Mouse (Mus musculus): ENCODE measurements at regions not wholly inside any gene's neighbourhood (a gene's known extent, or its start where the extent isn't known, plus 50 kb on each side); places are given as distances from the start of the nearest gene placed in this dataset.

- no peak for DNase-seq
These were observed 820.7 kb upstream of the Adgrl2 start for GRCm38 (mm10) chr3:149811036-149811435.

- no peak for DNase-seq
These were observed 815.0 kb upstream of the Adgrl2 start for GRCm38 (mm10) chr3:149805345-149805744.

- no peak for DNase-seq
These were observed 805.8 kb upstream of the Adgrl2 start for GRCm38 (mm10) chr3:149796123-149796522.

- DNase-seq: no peak
These were observed 801.2 kb upstream of the Adgrl2 start for GRCm38 (mm10) chr3:149791593-149791992.

GRCm38 (mm10) chr3:149786096-149786495 lies 795.7 kb upstream of the Adgrl2 start:
- no peak for DNase-seq

GRCm38 (mm10) chr3:149783903-149784608 lies 793.7 kb upstream of the Adgrl2 start:
- no peak for DNase-seq

- no peak for DNase-seq
These were observed 777.6 kb upstream of the Adgrl2 start for GRCm38 (mm10) chr3:149767847-149768421.

GRCm38 (mm10) chr3:149761245-149761644 lies 770.9 kb upstream of the Adgrl2 start:
- DNase-seq: no peak

- peak; percentile 2 for DNase-seq
These were observed 767.7 kb upstream of the Adgrl2 start for GRCm38 (mm10) chr3:149757910-149758592.

- no peak for DNase-seq
These were observed 745.7 kb upstream of the Adgrl2 start for GRCm38 (mm10) chr3:149736069-149736468.

GRCm38 (mm10) chr3:149726212-149726611 lies 735.9 kb upstream of the Adgrl2 start:
- no peak for DNase-seq

GRCm38 (mm10) chr3:149724879-149725278 lies 734.5 kb upstream of the Adgrl2 start:
- no peak for DNase-seq

- peak; percentile 4 for DNase-seq
These were observed 731.5 kb upstream of the Adgrl2 start for GRCm38 (mm10) chr3:149721832-149722231.

- no peak for DNase-seq
These were observed 730.0 kb upstream of the Adgrl2 start for GRCm38 (mm10) chr3:149720306-149720705.

GRCm38 (mm10) chr3:149705724-149706123 lies 715.4 kb upstream of the Adgrl2 start:
- no peak for DNase-seq

GRCm38 (mm10) chr3:149705322-149705721 lies 715.0 kb upstream of the Adgrl2 start:
- DNase-seq: no peak

- DNase-seq: no peak
These were observed 714.1 kb upstream of the Adgrl2 start for GRCm38 (mm10) chr3:149704478-149704877.

GRCm38 (mm10) chr3:149683561-149683960 lies 693.2 kb upstream of the Adgrl2 start:
- no peak for DNase-seq

- no peak for DNase-seq
These were observed 691.9 kb upstream of the Adgrl2 start for GRCm38 (mm10) chr3:149682246-149682645.

- no peak for DNase-seq
These were observed 683.6 kb upstream of the Adgrl2 start for GRCm38 (mm10) chr3:149673926-149674325.

GRCm38 (mm10) chr3:149664624-149665023 lies 674.3 kb upstream of the Adgrl2 start:
- no peak for DNase-seq

- no peak for DNase-seq
These were observed 648.0 kb upstream of the Adgrl2 start for GRCm38 (mm10) chr3:149638324-149638723.

GRCm38 (mm10) chr3:149626186-149626585 lies 635.8 kb upstream of the Adgrl2 start:
- DNase-seq: peak; percentile 5

- no peak for DNase-seq
These were observed 635.1 kb upstream of the Adgrl2 start for GRCm38 (mm10) chr3:149625497-149625896.

Data from lung, postnatal 10 days (tissue).